Mouse (Mus musculus) hindbrain, embryonic 13.5 days (tissue): ENCODE data around the gene Rab15. TPM values are rescaled to one million over a fixed set of nuclear protein-coding genes. Genes with fewer than 3 reads are reported as not detected.

Experiments
- ATAC-seq: fragments of 200-750 bp; cut with Nextera tagmentation; 2 replicates; pipeline ENCODE4 v1.8.0; 2017; ENCODE audit warnings: moderate TSS enrichment; ENCODE audit not compliant: low FRiP score
- H3K27ac ChIP-seq: fragments of 300-500 bp; sonication (generic); 2 replicates; pipeline ENCODE4 v1.5.1; 2015; ENCODE audit warnings: inconsistent platforms, mild to moderate bottlenecking, moderate library complexity
- H3K27me3 ChIP-seq: fragments of 300-500 bp; sonication (generic); 2 replicates; pipeline ENCODE4 v1.6.1; 2015; ENCODE audit warnings: mild to moderate bottlenecking, inconsistent platforms
- H3K36me3 ChIP-seq: fragments of 300-500 bp; sonication (generic); 2 replicates; pipeline ENCODE4 v1.6.1; 2015; ENCODE audit warnings: mild to moderate bottlenecking, inconsistent platforms
- H3K4me1 ChIP-seq: fragments of 300-500 bp; sonication (generic); replicated peaks from 2 replicates; pipeline ENCODE4 v1.6.1; 2015; ENCODE audit warnings: inconsistent platforms
- H3K4me2 ChIP-seq: fragments of 300-500 bp; sonication (generic); 2 replicates; pipeline ENCODE4 v1.6.1; 2015; ENCODE audit warnings: inconsistent platforms, mild to moderate bottlenecking, moderate library complexity
- H3K4me3 ChIP-seq: fragments of 300-500 bp; sonication (generic); 2 replicates; pipeline ENCODE4 v1.5.1; 2015; ENCODE audit warnings: mild to moderate bottlenecking, inconsistent platforms
- H3K9ac ChIP-seq: fragments of 300-500 bp; sonication (generic); 2 replicates; pipeline ENCODE4 v1.6.1; 2015; ENCODE audit warnings: mild to moderate bottlenecking, inconsistent platforms
- H3K9me3 ChIP-seq: fragments of 300-500 bp; sonication (generic); 2 replicates; pipeline ENCODE4 v1.6.1; 2016; ENCODE audit warnings: inconsistent platforms
- WGBS: fragments of 180-500 bp; shearing (Covaris S2); methylation state at CpG from one replicate; pipeline ENCODE4 v1.1.7; 2015; 5-methylcytosine and 5-hydroxymethylcytosine counted together
- polyA plus RNA-seq: library from polyadenylated mRNA; unstranded; fragments of >200 nt; fragmentation: Nextera tagmentation; extraction: Ambion mirVana; gene quantifications from 2 replicates; pipeline ENCODE4 v1.2.1, GENCODE M21; 2015

Rab15 gene
- polyA plus RNA-seq, 1 experiment from 2014 or later, result 30.9 TPM

DNA sequence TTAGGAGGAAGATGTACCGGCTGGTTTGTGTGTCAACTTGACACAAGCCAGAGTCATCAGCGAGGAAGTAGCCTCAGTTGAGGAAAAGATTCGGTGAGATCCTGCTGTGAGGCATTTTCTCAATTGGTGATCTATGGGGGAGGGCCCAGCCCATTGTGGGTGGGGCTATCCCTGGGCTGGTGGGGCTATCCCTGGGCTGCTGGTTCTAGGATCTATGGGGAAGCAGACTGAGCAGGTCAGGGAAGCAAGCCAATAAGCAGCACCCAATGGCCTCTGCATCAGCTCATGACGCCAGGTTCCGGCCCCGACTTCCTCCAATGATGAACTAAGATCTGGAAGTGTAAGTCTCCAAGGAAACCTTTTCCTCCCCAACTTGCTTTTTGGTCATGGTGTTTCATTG is 17.4 kb upstream of the Rab15 start:
- WGBS, result 86% methylated on average over 6 of the region's 6 CpGs
- H3K27ac ChIP-seq, result no peak overlapping the region
- no peaks in the 10 kb centered on the region for H3K9me3 ChIP-seq
- H3K4me3 ChIP-seq, result no peak overlapping the region
- H3K27me3 ChIP-seq, result 0 out of 2 replicates have a peak, but pooled peaks cover 5% of the 10 kb centered on the region
- no peak for ATAC-seq
- H3K36me3 ChIP-seq, result peaks cover 2% of the 10 kb centered on the region; the same call in 1 of the 2 replicates
- no peak overlapping the region for H3K4me2 ChIP-seq
- H3K9ac ChIP-seq, result no peak overlapping the region
- H3K4me1 ChIP-seq, result peaks cover 12% of the 10 kb centered on the region

DNA sequence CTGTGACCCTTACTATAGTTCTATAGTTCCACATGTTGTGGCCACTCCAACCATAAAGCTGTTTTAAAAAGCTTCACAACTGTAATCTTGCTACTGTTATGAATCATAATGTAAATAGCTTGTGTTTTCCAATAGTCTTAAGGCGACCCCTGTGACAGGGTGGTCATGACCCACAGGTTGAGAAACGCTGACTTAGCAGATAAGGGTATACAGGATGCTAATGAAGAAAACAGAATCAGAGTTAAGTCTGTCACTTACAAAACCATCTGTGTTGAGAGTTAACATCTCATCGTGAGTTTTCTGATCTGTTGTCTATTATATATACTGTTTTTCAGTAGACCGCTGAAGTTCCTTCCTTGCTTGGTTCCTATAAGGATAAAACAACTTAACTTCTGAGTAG is 16.6 kb upstream of the Rab15 start:
- WGBS, result 95% methylated on average over 4 of the region's 4 CpGs
- 0 out of 2 replicates have a peak, but pooled peaks cover 5% of the 10 kb centered on the region for H3K27me3 ChIP-seq

DNA sequence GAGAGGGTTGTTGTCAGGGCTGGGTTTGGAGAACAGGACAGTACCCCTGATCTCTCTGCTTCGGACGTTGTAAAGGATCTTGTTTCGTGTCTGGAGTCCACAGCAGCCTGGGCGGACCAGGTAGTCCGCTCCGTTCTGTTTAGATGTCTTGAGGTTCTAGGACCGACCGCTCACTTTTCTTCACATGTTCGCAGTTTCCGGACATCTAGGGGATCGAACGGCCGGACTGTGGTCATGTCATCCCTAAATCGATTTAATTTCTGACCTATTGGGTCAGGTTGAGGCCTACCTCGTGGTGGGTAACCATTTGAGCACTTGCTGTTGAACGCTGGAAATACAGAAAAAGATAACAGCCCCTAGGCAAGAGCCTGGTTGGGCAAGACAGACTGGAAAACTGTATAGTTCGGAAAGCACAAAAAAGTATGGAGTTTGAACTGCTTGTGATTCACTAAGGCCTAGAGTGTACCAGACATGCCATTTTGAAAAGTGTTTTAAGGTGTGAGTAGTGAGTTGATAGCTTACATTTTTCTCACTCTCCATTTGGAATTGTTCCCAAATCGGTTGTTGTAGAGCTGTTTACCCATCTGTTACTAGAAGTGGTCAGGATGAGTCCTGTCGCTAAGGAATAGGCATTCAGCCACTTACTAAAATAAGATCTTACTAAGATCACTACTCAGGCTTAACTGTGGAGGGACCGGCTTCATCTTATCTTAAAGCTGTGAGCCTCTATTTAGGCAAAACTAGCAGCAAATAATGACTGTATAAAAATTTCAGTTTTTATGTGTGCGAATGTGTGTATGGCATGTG is 15.3 kb upstream of the Rab15 start:
- Histone ChIP-seq H3K27me3 (peaks cover 11% of the 10 kb centered on the region; the same call in 1 of the 2 replicates), H3K4me3 (peak overlapping the region; percentile 62), H3K27ac (peak overlapping the region; percentile 85), H3K4me1 (peaks cover 12% of the 10 kb centered on the region), H3K9ac (peak overlapping the region; percentile 79), H3K36me3 (peaks cover 2% of the 10 kb centered on the region; the same call in 1 of the 2 replicates), H3K4me2 (peak overlapping the region; percentile 70), H3K9me3 (no peaks in the 10 kb centered on the region)
- no peak for ATAC-seq
- WGBS, result 13% methylated on average over 21 of the region's 21 CpGs

More for the DNA sequence above, 16.6 kb upstream of the Rab15 start:
- Histone ChIP-seq H3K4me2 (no peak overlapping the region), H3K27ac (no peak overlapping the region), H3K4me1 (peaks cover 12% of the 10 kb centered on the region), H3K9ac (no peak overlapping the region), H3K9me3 (no peaks in the 10 kb centered on the region), H3K36me3 (peaks cover 2% of the 10 kb centered on the region; the same call in 1 of the 2 replicates), H3K4me3 (no peak overlapping the region)
- no peak for ATAC-seq

DNA sequence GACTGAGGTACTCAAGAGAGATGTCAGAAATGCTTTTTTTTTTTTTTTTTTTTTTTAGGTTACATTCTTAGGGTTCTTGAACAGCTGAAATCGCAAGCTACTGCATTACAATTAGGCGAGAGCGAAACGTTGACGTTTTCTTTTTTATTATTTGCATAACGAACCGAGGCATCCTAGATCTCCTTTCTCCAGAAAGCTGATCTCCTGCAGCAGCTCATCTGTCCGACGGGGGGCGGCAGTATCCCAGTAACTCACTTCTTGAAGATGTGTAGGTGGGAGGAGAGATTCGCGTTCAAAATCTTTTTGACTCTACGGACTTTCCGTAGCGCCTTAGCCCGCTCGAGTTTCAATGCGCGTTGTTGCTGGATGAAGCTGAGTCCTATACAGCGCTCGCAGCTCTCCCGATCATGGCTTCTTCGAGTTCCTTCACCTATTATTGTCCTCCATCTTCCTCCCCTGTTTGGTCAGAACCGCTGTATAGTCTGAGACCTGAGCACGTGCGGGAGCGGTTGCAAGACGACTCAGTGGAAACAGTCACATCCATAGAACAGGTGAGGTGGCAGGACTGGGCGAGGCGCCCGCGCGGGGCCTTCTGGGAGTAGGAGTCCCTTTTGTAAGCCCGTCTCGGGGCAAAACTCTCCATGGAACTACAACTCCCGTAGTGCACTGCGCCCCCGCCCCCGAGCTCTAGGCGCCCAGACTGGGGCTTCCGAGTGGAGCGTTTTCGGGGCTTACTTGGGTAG is 14.6 kb upstream of the Rab15 start:
- peak overlapping the region; percentile 85 for H3K27ac ChIP-seq
- WGBS, result under 1% methylated on average over 43 of the region's 43 CpGs
- H3K9me3 ChIP-seq, result no peaks in the 10 kb centered on the region
- H3K4me1 ChIP-seq, result peaks cover 12% of the 10 kb centered on the region
- peak overlapping the region; percentile 70 for H3K4me2 ChIP-seq
- peaks cover 11% of the 10 kb centered on the region; the same call in 1 of the 2 replicates for H3K27me3 ChIP-seq
- H3K4me3 ChIP-seq, result peak overlapping the region; percentile 62
- ATAC-seq, result peak; percentile 99
- peaks cover 2% of the 10 kb centered on the region; the same call in 1 of the 2 replicates for H3K36me3 ChIP-seq
- peak overlapping the region; percentile 79 for H3K9ac ChIP-seq

DNA sequence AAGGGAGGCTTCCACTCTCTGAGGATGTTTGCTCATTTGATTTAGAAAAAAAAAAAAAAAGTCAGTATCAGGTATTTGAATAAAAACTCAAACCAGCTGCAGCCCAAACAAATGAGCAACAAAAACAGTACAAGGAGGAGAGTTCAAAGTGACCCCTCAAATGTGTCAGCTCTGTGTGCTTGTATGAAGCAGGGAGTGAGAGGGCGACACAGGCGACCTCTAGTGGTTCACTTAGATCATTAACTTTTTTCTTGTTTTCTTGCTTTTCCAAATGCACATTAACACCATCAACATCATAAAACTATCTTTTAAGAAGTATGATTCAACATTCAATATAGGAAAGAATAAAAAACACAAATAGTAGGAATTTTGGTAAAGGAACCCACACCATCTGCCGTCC is 10.0 kb upstream of the Rab15 start:
- Histone ChIP-seq H3K4me3 (no peak overlapping the region), H3K9ac (no peak overlapping the region), H3K9me3 (no peaks in the 10 kb centered on the region), H3K4me1 (no peaks in the 10 kb centered on the region), H3K4me2 (no peak overlapping the region), H3K36me3 (no peaks in the 10 kb centered on the region), H3K27ac (no peak overlapping the region), H3K27me3 (peaks cover 11% of the 10 kb centered on the region; the same call in 1 of the 2 replicates)
- 10% methylated on average over 3 of the region's 3 CpGs for WGBS
- no peak for ATAC-seq

DNA sequence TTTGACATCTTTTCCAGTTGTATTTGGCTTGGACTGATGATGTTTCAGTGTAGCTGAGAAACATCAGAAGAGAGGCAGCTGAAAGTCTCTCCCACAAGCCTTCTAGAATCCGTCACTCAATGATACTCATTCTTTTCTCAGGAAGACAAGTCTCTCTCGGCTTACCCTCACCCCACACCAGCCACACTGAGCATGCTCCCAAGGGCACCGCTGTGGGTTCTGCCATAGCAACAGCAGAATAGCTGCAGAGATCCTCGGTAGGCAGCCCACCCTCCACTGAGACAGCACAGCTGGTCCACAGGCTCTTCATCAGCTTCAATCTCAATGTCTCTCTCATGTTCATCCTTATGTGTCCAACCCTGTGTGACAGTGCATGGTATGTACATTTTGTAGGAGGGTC is 2.6 kb upstream of the Rab15 start:
- Histone ChIP-seq H3K36me3 (no peaks in the 10 kb centered on the region), H3K9me3 (no peaks in the 10 kb centered on the region), H3K4me1 (peaks cover 20% of the 10 kb centered on the region), H3K4me2 (no peak overlapping the region), H3K27ac (no peak overlapping the region), H3K4me3 (no peak overlapping the region), H3K9ac (no peak overlapping the region), H3K27me3 (peaks cover 26% of the 10 kb centered on the region)
- 59% methylated on average over 4 of the region's 4 CpGs for WGBS
- ATAC-seq, result no peak

DNA sequence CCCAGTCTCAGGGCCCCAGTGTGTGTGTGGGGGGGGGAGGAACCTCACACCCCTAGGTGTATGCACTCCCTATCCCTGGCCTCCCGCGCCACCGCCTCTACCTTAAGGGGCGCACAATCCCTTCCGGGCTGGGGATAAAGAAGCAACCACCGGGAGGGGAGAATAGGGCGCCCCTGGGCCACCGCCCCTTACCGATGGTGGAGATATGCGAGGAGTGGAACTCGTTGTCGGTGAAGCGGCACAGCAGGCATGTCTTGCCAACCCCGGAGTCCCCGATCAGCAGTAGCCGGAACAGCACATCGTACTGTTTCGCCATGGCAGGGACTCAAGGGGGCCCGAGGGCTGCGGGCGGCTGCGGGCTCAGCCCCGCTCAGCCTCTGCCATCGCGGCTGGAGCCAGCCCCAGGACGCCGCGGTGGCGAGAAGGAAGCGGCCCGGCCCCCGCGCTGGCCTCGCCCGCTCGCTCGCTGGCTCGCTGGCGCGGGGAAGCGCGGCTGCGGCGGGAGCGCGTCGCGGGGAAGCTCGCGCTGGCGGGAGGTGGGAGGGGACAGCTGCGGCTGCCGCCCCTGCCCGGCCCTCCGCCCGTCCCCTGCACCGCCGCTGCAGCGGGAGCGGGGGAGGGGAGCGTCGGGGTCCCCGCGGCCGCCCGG is 582 bp downstream of the Rab15 start:
- peaks cover 49% of the 10 kb centered on the region for H3K4me1 ChIP-seq
- peak; percentile 76 for ATAC-seq
- under 1% methylated on average over 57 of the region's 66 CpGs for WGBS

DNA sequence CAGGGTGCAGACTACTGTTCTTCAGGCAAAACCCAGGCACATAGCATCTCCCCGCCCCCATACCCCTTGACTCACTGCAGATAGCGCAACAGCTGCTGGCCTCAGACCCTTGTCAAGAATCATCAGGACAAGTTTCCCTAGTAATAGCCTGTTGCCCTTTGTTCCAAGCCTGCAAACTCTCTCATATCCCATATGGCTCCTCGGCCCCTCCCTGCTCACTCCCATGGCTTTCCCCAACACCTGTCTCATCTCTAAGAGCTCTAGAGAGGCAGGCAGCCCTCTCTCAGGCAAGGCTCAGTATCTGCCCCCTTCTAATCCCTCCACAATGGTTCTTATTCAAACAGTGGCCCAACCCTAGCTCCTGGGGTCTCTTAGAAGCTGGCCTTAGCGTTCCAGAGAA is 2.1 kb downstream of the Rab15 start:
- Histone ChIP-seq H3K27me3 (peaks cover 30% of the 10 kb centered on the region), H3K4me3 (peak overlapping the region; percentile 72), H3K27ac (no peak overlapping the region; the same call in 1 of the 2 replicates), H3K4me2 (peak overlapping the region; percentile 72), H3K36me3 (no peaks in the 10 kb centered on the region), H3K9me3 (no peaks in the 10 kb centered on the region), H3K4me1 (peaks cover 52% of the 10 kb centered on the region), H3K9ac (peak overlapping the region; percentile 93)
- no peak for ATAC-seq
- 55% methylated on average over 4 of the region's 4 CpGs for WGBS

More for the DNA sequence above, 582 bp downstream of the Rab15 start:
- Histone ChIP-seq H3K4me2 (peak overlapping the region; percentile 72), H3K27ac (peak overlapping the region; percentile 90), H3K4me3 (peak overlapping the region; percentile 72), H3K27me3 (peaks cover 30% of the 10 kb centered on the region), H3K36me3 (no peaks in the 10 kb centered on the region), H3K9me3 (no peaks in the 10 kb centered on the region), H3K9ac (peak overlapping the region; percentile 93)

DNA sequence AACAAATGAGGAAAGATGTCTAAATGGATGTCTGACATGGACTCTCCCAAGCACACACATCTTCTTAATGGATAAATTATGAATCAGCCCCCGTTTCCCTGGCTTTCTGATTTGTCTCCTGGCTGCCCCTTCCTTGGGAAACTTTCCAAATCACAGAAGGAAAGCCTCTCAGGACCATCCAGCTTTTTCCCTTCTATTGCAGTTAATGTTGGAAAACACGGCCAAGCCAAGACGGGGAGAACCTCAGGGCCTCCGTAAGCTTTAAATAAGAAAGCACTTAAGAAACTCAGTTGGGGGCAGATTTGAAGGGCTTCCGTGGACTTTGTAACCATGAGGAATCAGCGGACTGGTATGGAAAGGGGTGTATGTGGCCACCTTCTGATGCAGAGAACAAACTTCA is 2.9 kb downstream of the Rab15 start:
- Histone ChIP-seq H3K27ac (no peak overlapping the region), H3K27me3 (peaks cover 24% of the 10 kb centered on the region), H3K9me3 (no peaks in the 10 kb centered on the region), H3K4me1 (peaks cover 52% of the 10 kb centered on the region), H3K4me2 (peak overlapping the region; percentile 72; the same call in 1 of the 2 replicates), H3K9ac (no peak overlapping the region), H3K4me3 (no peak overlapping the region), H3K36me3 (no peaks in the 10 kb centered on the region)
- WGBS, result 67% methylated on average over 6 of the region's 6 CpGs
- ATAC-seq, result no peak

DNA sequence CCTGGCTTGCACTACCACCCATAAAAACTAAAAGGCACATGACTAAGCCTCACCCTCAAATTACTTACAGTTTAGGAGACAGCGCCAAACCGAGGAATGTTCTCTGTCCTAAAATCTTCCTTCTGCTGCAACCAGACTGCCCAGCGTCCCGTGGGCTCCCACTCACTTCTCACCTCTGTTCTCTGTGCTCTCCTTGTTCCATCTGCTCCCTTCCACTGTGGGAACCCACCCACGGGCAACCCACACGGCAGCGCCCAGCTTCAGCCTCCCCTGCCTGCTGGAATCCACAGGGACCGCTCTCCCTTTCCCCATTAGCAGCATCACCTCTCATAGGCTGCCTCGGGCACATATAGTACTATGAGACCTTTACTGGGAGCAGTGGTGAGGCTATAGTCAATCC is 3.8 kb downstream of the Rab15 start:
- Histone ChIP-seq H3K27ac (no peak overlapping the region), H3K9me3 (no peaks in the 10 kb centered on the region), H3K36me3 (no peaks in the 10 kb centered on the region), H3K9ac (no peak overlapping the region), H3K4me1 (peaks cover 52% of the 10 kb centered on the region), H3K4me2 (no peak overlapping the region), H3K27me3 (peaks cover 24% of the 10 kb centered on the region), H3K4me3 (no peak overlapping the region)
- WGBS, result 84% methylated on average over 9 of the region's 9 CpGs
- ATAC-seq, result no peak

DNA sequence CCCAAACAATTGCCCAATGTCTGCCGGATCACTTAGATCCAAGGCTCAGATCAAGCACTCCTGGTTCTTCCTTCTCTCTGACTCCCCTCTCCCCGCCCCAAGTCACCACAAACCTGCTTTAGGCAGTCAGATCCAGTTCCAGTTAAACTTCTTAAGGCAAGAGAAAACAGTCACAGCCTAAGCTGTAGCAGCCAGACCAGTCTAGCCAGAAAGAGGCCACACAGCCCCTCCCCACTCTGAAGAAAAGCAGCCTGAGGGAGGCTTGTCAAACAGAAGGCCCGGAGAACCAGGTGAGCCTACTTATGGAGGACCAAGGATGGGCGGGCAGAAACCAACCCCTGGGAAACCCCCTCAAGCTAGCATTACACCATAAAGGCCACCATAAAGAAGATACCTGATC is 4.6 kb downstream of the Rab15 start:
- Histone ChIP-seq H3K27ac (no peak overlapping the region), H3K27me3 (peaks cover 18% of the 10 kb centered on the region), H3K4me1 (peaks cover 52% of the 10 kb centered on the region), H3K4me2 (no peak overlapping the region), H3K9me3 (no peaks in the 10 kb centered on the region), H3K36me3 (no peaks in the 10 kb centered on the region), H3K9ac (no peak overlapping the region; the same call in 1 of the 2 replicates), H3K4me3 (no peak overlapping the region)
- ATAC-seq, result no peak
- 68% methylated on average over 4 of the region's 4 CpGs for WGBS

DNA sequence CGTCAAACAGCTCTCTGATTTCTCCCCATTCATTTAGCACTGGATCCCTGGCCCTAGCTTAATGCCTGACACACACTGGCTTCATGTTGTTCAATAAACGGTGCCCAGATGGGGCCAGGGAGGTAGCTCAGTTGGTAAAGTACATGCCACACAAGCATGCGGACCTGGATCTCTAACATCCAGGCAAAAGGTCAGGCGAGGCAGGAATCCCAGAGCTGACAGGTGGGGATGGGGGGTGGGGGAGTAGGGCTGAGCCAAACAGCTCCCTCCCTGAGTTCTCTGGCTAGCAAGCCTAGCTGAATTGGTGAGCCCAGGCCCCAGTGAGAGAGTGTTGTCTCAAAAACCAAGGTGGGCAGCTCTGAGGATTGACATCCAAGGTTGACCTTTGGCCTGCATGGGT is 5.5 kb downstream of the Rab15 start:
- Histone ChIP-seq H3K4me1 (peaks cover 49% of the 10 kb centered on the region), H3K9ac (no peak overlapping the region), H3K27me3 (peaks cover 17% of the 10 kb centered on the region), H3K9me3 (no peaks in the 10 kb centered on the region), H3K36me3 (peaks cover 7% of the 10 kb centered on the region; the same call in 1 of the 2 replicates), H3K4me3 (no peak overlapping the region), H3K4me2 (no peak overlapping the region), H3K27ac (no peak overlapping the region)
- no peak for ATAC-seq
- 64% methylated on average over 4 of the region's 4 CpGs for WGBS
